Mouse (Mus musculus): Measurements from ENCODE around the gene Txndc5. TPM values are rescaled to one million over a fixed set of nuclear protein-coding genes. Genes with fewer than 3 reads are reported as not detected.

Gene Txndc5
- polyA plus RNA-seq, 1 experiment from 2014 or later, result 207 TPM

DNA sequence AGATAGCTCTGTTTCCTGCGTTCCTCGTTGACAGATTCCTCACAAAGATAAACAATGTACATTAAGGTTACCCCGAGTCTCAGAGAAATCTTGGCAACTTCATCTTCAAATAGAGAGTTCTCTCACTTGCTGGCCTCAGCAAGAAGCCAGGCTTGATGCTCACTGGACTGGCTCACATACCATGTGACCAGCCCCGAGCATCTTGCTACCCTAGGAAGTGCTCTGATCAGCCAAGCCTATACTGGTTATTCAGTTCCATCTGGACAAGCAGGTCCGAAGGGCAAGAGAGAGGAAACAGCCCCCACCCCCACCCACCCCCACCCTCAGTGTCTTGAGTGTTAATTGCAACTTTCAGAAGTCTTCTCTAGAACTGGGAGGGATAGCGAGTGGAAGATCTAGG lies 41.9 kb downstream of the Txndc5 start:
- no peaks in the 10 kb centered on the region for H3K9me3 ChIP-seq (ENCODE audit: control insufficient read depth, low read length)
- no peak for ATAC-seq (ENCODE audit: insufficient number of reproducible peaks, insufficient read depth, low FRiP score, low read depth)
- H3K4me2 ChIP-seq (ENCODE audit: low read length), result no peak overlapping the region
- no peaks in the 10 kb centered on the region; a peak in 1 of 4 replicates for H3K4me1 ChIP-seq (ENCODE audit: control insufficient read depth in 2 of 2, insufficient read depth in 2 of 2, low read length in 2 of 2)
- no peak overlapping the region for H3K9ac ChIP-seq (ENCODE audit: low read length)
- 81% methylated on average over 6 of the region's 6 CpGs for WGBS
- no peak overlapping the region for H3K4me3 ChIP-seq (ENCODE audit: control insufficient read depth in 1 of 2, insufficient read depth in 1 of 2, low read depth in 1 of 2, low read length in 2 of 2)
- no peaks in the 10 kb centered on the region for H3K36me3 ChIP-seq (ENCODE audit: control insufficient read depth, insufficient read depth, low read length)
- H3K27ac ChIP-seq (replicated peaks in 1 of 2; ENCODE audit: control insufficient read depth in 1 of 2, insufficient read depth in 1 of 2, low read depth in 2 of 2, low read length in 2 of 2), result no peak overlapping the region
- H3K27me3 ChIP-seq (ENCODE audit: control insufficient read depth, insufficient read depth, low read length), result no peaks in the 10 kb centered on the region

DNA sequence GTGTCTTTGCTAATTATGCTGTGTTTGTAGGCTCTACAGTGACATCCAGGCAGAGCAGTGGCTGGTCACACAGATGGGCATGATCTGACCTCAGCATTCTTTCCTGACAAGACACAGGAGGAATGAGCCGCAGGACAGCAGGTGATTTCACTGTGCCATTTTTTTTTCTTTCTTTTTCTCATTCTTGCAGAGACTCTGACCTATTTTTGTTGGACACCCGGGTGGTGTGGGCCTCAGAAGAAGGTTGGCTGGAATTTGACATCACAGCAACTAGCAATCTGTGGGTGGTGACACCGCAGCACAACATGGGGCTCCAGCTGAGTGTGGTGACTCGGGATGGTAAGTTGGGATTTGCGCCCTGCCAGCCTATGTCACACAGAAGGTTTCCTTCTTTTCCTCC lies 43.9 kb downstream of the Txndc5 start:
- Histone ChIP-seq H3K36me3 (ENCODE audit: control insufficient read depth, insufficient read depth, low read length) (no peaks in the 10 kb centered on the region), H3K4me1 (ENCODE audit: control insufficient read depth in 2 of 2, insufficient read depth in 2 of 2, low read length in 2 of 2) (peaks cover 3 to 6% of the 10 kb centered on the region in 2 experiments; a peak in 3 of 4 replicates), H3K27ac (replicated peaks in 1 of 2; ENCODE audit: control insufficient read depth in 1 of 2, insufficient read depth in 1 of 2, low read depth in 2 of 2, low read length in 2 of 2) (no peak overlapping the region), H3K9me3 (ENCODE audit: control insufficient read depth, low read length) (no peaks in the 10 kb centered on the region), H3K9ac (ENCODE audit: low read length) (no peak overlapping the region), H3K4me3 (ENCODE audit: control insufficient read depth in 1 of 2, insufficient read depth in 1 of 2, low read depth in 1 of 2, low read length in 2 of 2) (no peak overlapping the region), H3K27me3 (ENCODE audit: control insufficient read depth, insufficient read depth, low read length) (no peaks in the 10 kb centered on the region), H3K4me2 (ENCODE audit: low read length) (no peak overlapping the region)
- 69% methylated on average over 5 of the region's 5 CpGs for WGBS
- ATAC-seq (ENCODE audit: insufficient number of reproducible peaks, insufficient read depth, low FRiP score, low read depth), result no peak

DNA sequence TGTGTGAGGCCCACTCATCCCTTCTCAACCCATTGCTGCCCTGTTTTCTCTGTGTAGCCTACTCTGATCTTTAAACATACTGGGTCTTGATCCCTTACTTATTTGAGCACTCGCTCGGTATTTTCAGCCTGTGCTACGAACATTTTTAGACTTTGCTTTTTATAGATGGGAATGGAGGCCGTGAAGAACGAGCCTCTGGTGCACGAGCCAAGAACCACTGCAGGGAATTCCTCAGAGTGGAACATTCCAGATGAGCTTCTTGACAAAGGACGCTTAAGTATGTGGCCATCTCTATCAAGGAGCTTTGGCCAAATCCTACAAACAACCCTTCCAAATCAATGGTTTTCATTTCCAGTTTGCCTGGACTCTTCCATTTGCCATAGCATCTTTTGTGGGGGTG lies 47.6 kb downstream of the Txndc5 start:
- H3K4me2 ChIP-seq (ENCODE audit: low read length), result no peak overlapping the region
- no peaks in the 10 kb centered on the region for H3K9me3 ChIP-seq (ENCODE audit: control insufficient read depth, low read length)
- no peak overlapping the region for H3K4me3 ChIP-seq (ENCODE audit: control insufficient read depth in 1 of 2, insufficient read depth in 1 of 2, low read depth in 1 of 2, low read length in 2 of 2)
- 31% methylated on average over 7 of the region's 7 CpGs for WGBS
- no peak overlapping the region for H3K9ac ChIP-seq (ENCODE audit: low read length)
- H3K27ac ChIP-seq (replicated peaks in 1 of 2; ENCODE audit: control insufficient read depth in 1 of 2, insufficient read depth in 1 of 2, low read depth in 2 of 2, low read length in 2 of 2), result no peak overlapping the region
- H3K4me1 ChIP-seq (ENCODE audit: control insufficient read depth in 2 of 2, insufficient read depth in 2 of 2, low read length in 2 of 2), result peaks cover 3 to 6% of the 10 kb centered on the region in 2 experiments; a peak in 3 of 4 replicates
- ATAC-seq (ENCODE audit: insufficient number of reproducible peaks, insufficient read depth, low FRiP score, low read depth), result no peak
- no peaks in the 10 kb centered on the region for H3K36me3 ChIP-seq (ENCODE audit: control insufficient read depth, insufficient read depth, low read length)
- H3K27me3 ChIP-seq (ENCODE audit: control insufficient read depth, insufficient read depth, low read length), result no peaks in the 10 kb centered on the region

DNA sequence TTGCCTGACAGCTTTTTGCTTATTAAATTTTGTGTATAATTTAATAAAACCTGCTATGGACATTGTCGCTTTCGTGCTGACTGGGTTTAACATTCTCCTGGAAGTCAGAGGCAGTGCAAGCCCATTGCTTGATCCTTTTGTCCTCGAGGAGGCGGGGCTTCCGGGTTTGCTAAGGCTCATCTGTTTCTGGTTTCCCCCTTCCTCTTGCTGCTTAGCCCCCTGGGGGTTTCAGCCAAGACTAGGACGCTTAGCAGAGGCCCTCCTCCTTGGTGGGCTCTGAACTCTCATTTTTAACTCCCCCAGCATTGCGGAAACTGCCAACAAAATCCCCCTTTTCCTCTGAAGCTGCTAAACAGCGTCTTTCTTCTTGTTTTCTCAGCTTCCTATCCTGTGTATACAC lies 51.7 kb downstream of the Txndc5 start:
- H3K9ac ChIP-seq (ENCODE audit: low read length), result no peak overlapping the region
- H3K9me3 ChIP-seq (ENCODE audit: control insufficient read depth, low read length), result no peaks in the 10 kb centered on the region
- 42% methylated on average over 8 of the region's 8 CpGs for WGBS
- no peaks in the 10 kb centered on the region for H3K36me3 ChIP-seq (ENCODE audit: control insufficient read depth, insufficient read depth, low read length)
- no peak overlapping the region for H3K4me3 ChIP-seq (ENCODE audit: control insufficient read depth in 1 of 2, insufficient read depth in 1 of 2, low read depth in 1 of 2, low read length in 2 of 2)
- no peak overlapping the region for H3K4me2 ChIP-seq (ENCODE audit: low read length)
- H3K27ac ChIP-seq (replicated peaks in 1 of 2; ENCODE audit: control insufficient read depth in 1 of 2, insufficient read depth in 1 of 2, low read depth in 2 of 2, low read length in 2 of 2), result no peak overlapping the region
- H3K4me1 ChIP-seq (ENCODE audit: control insufficient read depth in 2 of 2, insufficient read depth in 2 of 2, low read length in 2 of 2), result peaks cover 3 to 6% of the 10 kb centered on the region in 2 experiments; a peak in 3 of 4 replicates
- ATAC-seq (ENCODE audit: insufficient number of reproducible peaks, insufficient read depth, low FRiP score, low read depth), result no peak
- H3K27me3 ChIP-seq (ENCODE audit: control insufficient read depth, insufficient read depth, low read length), result no peaks in the 10 kb centered on the region

DNA sequence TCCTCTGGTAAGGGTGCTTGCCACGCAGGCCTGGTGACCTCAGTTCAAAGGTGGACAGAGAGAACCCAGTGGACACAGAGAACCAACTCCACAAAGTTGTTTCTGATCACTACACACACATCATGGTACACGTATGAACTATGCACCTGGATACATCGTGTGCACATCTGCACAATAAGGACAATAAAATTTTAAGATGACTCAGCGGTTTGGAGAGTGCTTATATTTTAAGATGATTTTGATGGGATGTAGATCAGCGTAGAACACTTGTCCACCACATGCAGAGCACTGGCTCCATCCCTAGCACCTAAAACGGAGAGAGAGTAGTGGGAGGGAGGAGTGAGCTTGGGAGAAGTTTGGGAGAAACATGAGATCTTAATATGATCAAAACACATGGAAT lies 55.1 kb downstream of the Txndc5 start:
- Histone ChIP-seq H3K4me2 (ENCODE audit: low read length) (no peak overlapping the region), H3K9me3 (ENCODE audit: control insufficient read depth, low read length) (no peaks in the 10 kb centered on the region), H3K36me3 (ENCODE audit: control insufficient read depth, insufficient read depth, low read length) (no peaks in the 10 kb centered on the region), H3K4me1 (ENCODE audit: control insufficient read depth in 2 of 2, insufficient read depth in 2 of 2, low read length in 2 of 2) (no peaks in the 10 kb centered on the region; a peak in 1 of 4 replicates), H3K27me3 (ENCODE audit: control insufficient read depth, insufficient read depth, low read length) (no peaks in the 10 kb centered on the region), H3K9ac (ENCODE audit: low read length) (no peak overlapping the region), H3K27ac (replicated peaks in 1 of 2; ENCODE audit: control insufficient read depth in 1 of 2, insufficient read depth in 1 of 2, low read depth in 2 of 2, low read length in 2 of 2) (no peak overlapping the region), H3K4me3 (ENCODE audit: control insufficient read depth in 1 of 2, insufficient read depth in 1 of 2, low read depth in 1 of 2, low read length in 2 of 2) (no peak overlapping the region)
- no peak for ATAC-seq (ENCODE audit: insufficient number of reproducible peaks, insufficient read depth, low FRiP score, low read depth)
- 85% methylated on average over 6 of the region's 6 CpGs for WGBS

DNA sequence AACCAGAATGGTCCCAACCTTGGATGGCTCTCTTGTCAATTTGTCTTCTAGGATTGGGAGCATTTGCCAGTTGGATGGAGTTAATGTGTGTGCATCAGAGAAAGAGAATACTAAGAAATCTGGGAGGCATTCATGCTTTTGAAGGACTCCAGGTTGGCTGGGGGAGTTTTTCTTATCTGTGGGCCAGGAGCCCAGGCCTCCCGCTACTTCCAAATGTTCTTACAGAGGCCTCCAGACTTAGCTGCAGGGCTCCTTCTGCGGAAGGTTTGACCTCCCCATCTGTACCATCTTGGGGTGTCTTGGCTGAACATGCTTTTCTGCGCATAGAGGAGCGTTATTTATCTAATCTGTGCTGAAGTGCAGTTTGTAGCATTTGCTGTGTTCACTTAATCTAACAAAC lies 56.0 kb downstream of the Txndc5 start:
- WGBS, result 74% methylated on average over 4 of the region's 4 CpGs
- no peak for ATAC-seq (ENCODE audit: insufficient number of reproducible peaks, insufficient read depth, low FRiP score, low read depth)

DNA sequence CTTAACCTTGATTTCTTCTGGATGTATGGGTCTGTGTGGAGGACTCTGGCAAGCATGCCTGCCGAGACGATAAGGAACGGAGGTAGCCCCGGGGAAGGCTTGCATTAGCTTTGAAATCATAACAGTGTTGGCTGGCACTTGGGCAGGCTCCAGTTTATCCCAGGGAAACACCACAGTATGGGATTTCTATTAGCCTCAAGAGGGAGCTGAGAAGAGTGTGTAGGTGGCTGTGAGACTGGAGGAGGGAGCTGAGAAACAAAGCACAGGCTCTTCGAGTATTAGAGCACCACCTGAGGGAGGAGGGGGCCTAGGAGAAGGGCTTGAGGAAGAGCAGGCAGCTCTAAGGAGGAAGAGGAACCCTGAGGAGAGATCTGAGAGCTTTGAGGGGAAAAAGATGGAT lies 57.7 kb downstream of the Txndc5 start:
- Histone ChIP-seq H3K27me3 (ENCODE audit: control insufficient read depth, insufficient read depth, low read length) (no peaks in the 10 kb centered on the region), H3K9me3 (ENCODE audit: control insufficient read depth, low read length) (no peaks in the 10 kb centered on the region), H3K4me3 (ENCODE audit: control insufficient read depth in 1 of 2, insufficient read depth in 1 of 2, low read depth in 1 of 2, low read length in 2 of 2) (no peak overlapping the region), H3K27ac (replicated peaks in 1 of 2; ENCODE audit: control insufficient read depth in 1 of 2, insufficient read depth in 1 of 2, low read depth in 2 of 2, low read length in 2 of 2) (no peak overlapping the region), H3K4me1 (ENCODE audit: control insufficient read depth in 2 of 2, insufficient read depth in 2 of 2, low read length in 2 of 2) (no peaks in the 10 kb centered on the region; a peak in 1 of 4 replicates), H3K36me3 (ENCODE audit: control insufficient read depth, insufficient read depth, low read length) (no peaks in the 10 kb centered on the region), H3K9ac (ENCODE audit: low read length) (no peak overlapping the region), H3K4me2 (ENCODE audit: low read length) (no peak overlapping the region)
- ATAC-seq (ENCODE audit: insufficient number of reproducible peaks, insufficient read depth, low FRiP score, low read depth), result no peak
- 62% methylated on average over 5 of the region's 5 CpGs for WGBS

More for the DNA sequence above, 56.0 kb downstream of the Txndc5 start:
- Histone ChIP-seq H3K9ac (ENCODE audit: low read length) (no peak overlapping the region), H3K4me3 (ENCODE audit: control insufficient read depth in 1 of 2, insufficient read depth in 1 of 2, low read depth in 1 of 2, low read length in 2 of 2) (no peak overlapping the region), H3K9me3 (ENCODE audit: control insufficient read depth, low read length) (no peaks in the 10 kb centered on the region), H3K36me3 (ENCODE audit: control insufficient read depth, insufficient read depth, low read length) (no peaks in the 10 kb centered on the region), H3K27me3 (ENCODE audit: control insufficient read depth, insufficient read depth, low read length) (no peaks in the 10 kb centered on the region), H3K4me2 (ENCODE audit: low read length) (no peak overlapping the region), H3K27ac (replicated peaks in 1 of 2; ENCODE audit: control insufficient read depth in 1 of 2, insufficient read depth in 1 of 2, low read depth in 2 of 2, low read length in 2 of 2) (no peak overlapping the region), H3K4me1 (ENCODE audit: control insufficient read depth in 2 of 2, insufficient read depth in 2 of 2, low read length in 2 of 2) (no peaks in the 10 kb centered on the region; a peak in 1 of 4 replicates)

DNA sequence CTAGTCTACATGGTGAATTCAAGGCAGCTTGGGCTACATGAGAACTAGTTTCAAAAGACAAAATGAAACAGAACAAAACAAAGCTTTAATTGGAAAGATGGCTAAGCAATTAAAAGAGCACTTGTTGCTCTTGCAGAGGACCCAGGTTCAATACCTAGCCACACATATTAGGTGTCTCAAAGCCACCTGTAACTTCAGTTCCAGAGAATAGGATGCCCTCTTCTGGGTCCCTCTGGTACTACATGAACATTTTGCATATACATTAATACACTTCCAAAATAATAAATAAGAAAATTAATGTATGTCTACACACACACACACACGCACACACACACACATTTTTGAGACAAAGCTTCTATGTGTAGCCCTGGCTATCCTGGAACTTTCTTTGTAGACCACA lies 65.2 kb downstream of the Txndc5 start:
- no peaks in the 10 kb centered on the region for H3K36me3 ChIP-seq (ENCODE audit: control insufficient read depth, insufficient read depth, low read length)
- H3K4me3 ChIP-seq (ENCODE audit: control insufficient read depth in 1 of 2, insufficient read depth in 1 of 2, low read depth in 1 of 2, low read length in 2 of 2), result no peak overlapping the region
- H3K4me2 ChIP-seq (ENCODE audit: low read length), result no peak overlapping the region
- no peak for ATAC-seq (ENCODE audit: insufficient number of reproducible peaks, insufficient read depth, low FRiP score, low read depth)
- no peaks in the 10 kb centered on the region for H3K4me1 ChIP-seq (ENCODE audit: control insufficient read depth in 2 of 2, insufficient read depth in 2 of 2, low read length in 2 of 2)
- H3K9ac ChIP-seq (ENCODE audit: low read length), result no peak overlapping the region
- WGBS, result 78% methylated on average over 1 of the region's 1 CpGs
- H3K9me3 ChIP-seq (ENCODE audit: control insufficient read depth, low read length), result no peaks in the 10 kb centered on the region
- no peaks in the 10 kb centered on the region for H3K27me3 ChIP-seq (ENCODE audit: control insufficient read depth, insufficient read depth, low read length)
- no peak overlapping the region for H3K27ac ChIP-seq (replicated peaks in 1 of 2; ENCODE audit: control insufficient read depth in 1 of 2, insufficient read depth in 1 of 2, low read depth in 2 of 2, low read length in 2 of 2)

Measured in heart, embryonic 14.5 days (tissue).